Mouse (Mus musculus): ENCODE measurements around the gene Chic1. TPM values are rescaled to one million over a fixed set of nuclear protein-coding genes. Genes with fewer than 3 reads are reported as not detected.

The Chic1 gene
- total and polyA plus RNA-seq, 2 experiments from 2014 or later: 5.1 to 9.7 TPM

- H3K9me3 ChIP-seq (ENCODE audit: low read length): no peaks in the 10 kb centered on the region
- no peaks in the 10 kb centered on the region for H3K36me3 ChIP-seq (ENCODE audit: insufficient read depth, low read length)
- H3K4me1 ChIP-seq (ENCODE audit: insufficient read depth, low read length): no peaks in the 10 kb centered on the region
- H3K4me2 ChIP-seq (ENCODE audit: low read depth, low read length, poor library complexity, severe bottlenecking): 0 out of 2 replicates have a peak overlapping the region, but pooled peaks have one; percentile 2
- DNase-seq (ENCODE audit: low spot score): no peak
- WGBS: 18% methylated on average over 9 of the region's 9 CpGs
- H3K27me3 ChIP-seq (ENCODE audit: insufficient read depth, low read length): peaks cover 22% of the 10 kb centered on the region
- no peak for ATAC-seq (ENCODE audit: low FRiP score)
- no peak overlapping the region for H3K9ac ChIP-seq (replicated peaks; ENCODE audit: low read length, poor library complexity, severe bottlenecking)
- peak overlapping the region; percentile 2; the same call in 1 of the 2 replicates for H3K4me3 ChIP-seq (ENCODE audit: low read depth, low read length)
- H3K27ac ChIP-seq (ENCODE audit: low read depth, low read length): no peak overlapping the region
- TF ChIP-seq CTCF (IDR thresholded peaks at IDR 0.05): no peak
These were observed 81.7 kb downstream of the Chic1 start for GRCm38 (mm10) chrX:103438023-103438422.

- peak; percentile 83 for TF ChIP-seq CTCF (IDR thresholded peaks at IDR 0.05)
- DNase-seq (ENCODE audit: low spot score) (peak; percentile 82), ATAC-seq (ENCODE audit: low FRiP score) (0 out of 2 replicates have a peak, but pooled peaks have one; percentile 58)
- Histone ChIP-seq H3K27me3 (ENCODE audit: insufficient read depth, low read length) (peaks cover 17% of the 10 kb centered on the region), H3K4me2 (ENCODE audit: low read depth, low read length, poor library complexity, severe bottlenecking) (no peak overlapping the region), H3K36me3 (ENCODE audit: insufficient read depth, low read length) (no peaks in the 10 kb centered on the region), H3K4me1 (ENCODE audit: insufficient read depth, low read length) (no peaks in the 10 kb centered on the region), H3K9me3 (ENCODE audit: low read length) (no peaks in the 10 kb centered on the region), H3K9ac (replicated peaks; ENCODE audit: low read length, poor library complexity, severe bottlenecking) (no peak overlapping the region), H3K27ac (ENCODE audit: low read depth, low read length) (no peak overlapping the region), H3K4me3 (ENCODE audit: low read depth, low read length) (no peak overlapping the region)
- WGBS: 10% methylated on average over 1 of the region's 1 CpGs
These were observed 84.5 kb downstream of the Chic1 start for GRCm38 (mm10) chrX:103440803-103441202.

GRCm38 (mm10) chrX:103443755-103444154, 87.5 kb downstream of the Chic1 start:
- 34% methylated on average over 7 of the region's 7 CpGs for WGBS
- Histone ChIP-seq H3K4me3 (ENCODE audit: low read depth, low read length) (no peak overlapping the region), H3K27ac (ENCODE audit: low read depth, low read length) (no peak overlapping the region), H3K4me2 (ENCODE audit: low read depth, low read length, poor library complexity, severe bottlenecking) (no peak overlapping the region), H3K9me3 (ENCODE audit: low read length) (no peaks in the 10 kb centered on the region), H3K36me3 (ENCODE audit: insufficient read depth, low read length) (no peaks in the 10 kb centered on the region), H3K9ac (replicated peaks; ENCODE audit: low read length, poor library complexity, severe bottlenecking) (no peak overlapping the region), H3K27me3 (ENCODE audit: insufficient read depth, low read length) (peaks cover 27% of the 10 kb centered on the region), H3K4me1 (ENCODE audit: insufficient read depth, low read length) (no peaks in the 10 kb centered on the region)
- ATAC-seq (ENCODE audit: low FRiP score): no peak
- TF ChIP-seq CTCF (IDR thresholded peaks at IDR 0.05): peak; percentile 73
- DNase-seq (ENCODE audit: low spot score): peak; percentile 60

Other genes starting within 250 kb of the Chic1 start
- gene Nap1l2, start 169.8 kb upstream of the Chic1 start, total RNA-seq (2014; rRNA removed): 45.0 and 62.6 TPM in 2 replicates
- 94.0 and 96.5 TPM in 2 replicates for gene Nap1l2, start 169.8 kb upstream of the Chic1 start, polyA plus RNA-seq (2015; fragmentation: Nextera tagmentation; extraction: Ambion mirVana)
- gene Cdx4, start 35.1 kb upstream of the Chic1 start, total RNA-seq (2014; rRNA removed): not detected in 2 replicates
- gene Cdx4, start 35.1 kb upstream of the Chic1 start, polyA plus RNA-seq (2015; fragmentation: Nextera tagmentation; extraction: Ambion mirVana): not detected in 2 replicates
- not detected in 2 replicates for gene Tsx, start 58.0 kb downstream of the Chic1 start, total RNA-seq (2014; rRNA removed)
- 0.20 and 0.21 TPM in 2 replicates for gene Tsx, start 58.0 kb downstream of the Chic1 start, polyA plus RNA-seq (2015; fragmentation: Nextera tagmentation; extraction: Ambion mirVana)
- 2.0 TPM in 1 of 2 replicates, not detected in the other for gene Gm26992, start 65.5 kb downstream of the Chic1 start, total RNA-seq (2014; rRNA removed)
- 0.63 TPM in 1 of 2 replicates, not detected in the other for gene Gm26992, start 65.5 kb downstream of the Chic1 start, polyA plus RNA-seq (2015; fragmentation: Nextera tagmentation; extraction: Ambion mirVana)

Data from midbrain, postnatal 0 days (tissue).